Mouse (Mus musculus) layer of hippocampus, postnatal 14 days (tissue): Measurements from ENCODE around the gene Lsm10. TPM values are rescaled to one million over a fixed set of nuclear protein-coding genes. Genes with fewer than 3 reads are reported as not detected.

ENCODE experiments used
- total RNA-seq, 2 experiments: library from RNA; stranded (reverse); gene quantifications; 2 replicates each; pipeline ENCODE4 v1.2.3; 2021

Lsm10 gene
- total RNA-seq, 2 experiments from 2014 or later = 12.9 to 13.1 TPM

Other genes starting within 250 kb of the Lsm10 start
- 1 to 10 TPM; 3.3 to 4.2 TPM for gene Csf3r, start 72.1 kb upstream of the Lsm10 start, total RNA-seq
- gene Mrps15, start 49.7 kb upstream of the Lsm10 start, total RNA-seq = 10 to 100 TPM; 46.6 to 47.9 TPM
- 10 to 100 TPM; 45.5 to 49.0 TPM for gene Oscp1, start 38.1 kb upstream of the Lsm10 start, total RNA-seq
- 10 to 100 TPM; 20.8 to 21.3 TPM for gene Stk40, start 7.3 kb downstream of the Lsm10 start, total RNA-seq
- 1 to 10 TPM; 6.5 to 6.7 TPM for gene Eva1b, start 51.1 kb downstream of the Lsm10 start, total RNA-seq
- 1 to 10 TPM; 1.2 to 1.8 TPM for gene Sh3d21, start 66.9 kb downstream of the Lsm10 start, total RNA-seq
- 100 to 1,000 TPM; 142 to 149 TPM for gene Thrap3, start 106.1 kb downstream of the Lsm10 start, total RNA-seq
- 100 to 1,000 TPM; 222 to 233 TPM for gene Map7d1, start 159.7 kb downstream of the Lsm10 start, total RNA-seq
- 10 to 100 TPM; 83.9 to 88.2 TPM for gene Trappc3, start 165.7 kb downstream of the Lsm10 start, total RNA-seq
- gene Col8a2, start 190.2 kb downstream of the Lsm10 start, total RNA-seq = 1 to 10 TPM; 1.9 to 8.4 TPM
- gene Adprhl2, start 225.1 kb downstream of the Lsm10 start, total RNA-seq = 10 to 100 TPM; 25.8 to 26.1 TPM
- gene Tekt2, start 229.1 kb downstream of the Lsm10 start, total RNA-seq = 1 to 10 TPM; 1.9 to 2.2 TPM